Mouse (Mus musculus) frontal cortex, postnatal 25 days (tissue): ENCODE measurements at regions not wholly inside any gene's neighbourhood (a gene's known extent, or its start where the extent isn't known, plus 50 kb on each side); places are given as distances from the start of the nearest gene placed in this dataset.
"Not testable (repeated sequence)": the region's sequence is repeated elsewhere in the genome, so short reads cannot be mapped to it uniquely, and the experiment has no call there.

Experiments
- DNase-seq, 2 experiments: peaks; one replicate each; pipeline ENCODE4 v3.0.0; 2022; ENCODE audit warnings: low spot score in 2 of 2

DNA sequence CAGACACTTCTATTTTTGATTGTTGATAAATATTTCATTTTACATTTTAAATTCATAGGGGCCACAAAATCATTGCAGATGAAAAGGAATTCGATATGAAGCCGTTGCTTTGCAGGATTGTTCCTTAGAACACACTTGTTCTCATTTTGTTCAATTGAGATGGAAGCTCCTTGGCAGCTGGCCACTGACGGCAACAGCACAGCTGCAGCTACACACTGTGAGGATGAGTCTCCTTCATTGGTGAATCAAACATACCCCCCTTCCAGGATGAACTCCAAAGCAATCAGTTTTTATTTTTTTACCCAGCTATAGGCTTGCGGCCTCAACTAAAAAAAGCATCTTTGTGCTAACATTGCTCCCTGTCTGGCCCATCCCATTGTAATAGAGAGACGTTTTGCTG lies 475.1 kb downstream of the Tbl1xr1 start:
- DNase-seq, result peak; percentile 16 to 51

DNA sequence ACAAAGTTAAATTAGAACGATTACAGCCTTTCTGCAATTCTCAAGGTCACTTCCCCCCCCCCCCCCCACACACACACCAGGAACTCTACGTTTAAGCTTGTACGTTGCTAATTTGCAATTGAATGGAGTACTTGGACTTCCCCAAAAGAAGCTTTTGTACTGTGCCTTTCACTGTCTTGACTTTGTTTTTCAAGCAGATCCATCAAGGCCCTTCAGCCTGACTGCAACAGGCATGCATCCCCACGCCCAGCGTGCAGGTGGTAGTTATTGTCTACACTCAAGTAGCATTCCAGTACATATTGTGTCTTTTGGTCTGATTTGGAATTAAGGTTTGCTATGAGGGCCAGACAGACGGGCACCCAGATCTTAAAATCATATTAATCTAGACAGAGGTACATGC lies 483.1 kb downstream of the Tbl1xr1 start:
- no peak for DNase-seq

DNA sequence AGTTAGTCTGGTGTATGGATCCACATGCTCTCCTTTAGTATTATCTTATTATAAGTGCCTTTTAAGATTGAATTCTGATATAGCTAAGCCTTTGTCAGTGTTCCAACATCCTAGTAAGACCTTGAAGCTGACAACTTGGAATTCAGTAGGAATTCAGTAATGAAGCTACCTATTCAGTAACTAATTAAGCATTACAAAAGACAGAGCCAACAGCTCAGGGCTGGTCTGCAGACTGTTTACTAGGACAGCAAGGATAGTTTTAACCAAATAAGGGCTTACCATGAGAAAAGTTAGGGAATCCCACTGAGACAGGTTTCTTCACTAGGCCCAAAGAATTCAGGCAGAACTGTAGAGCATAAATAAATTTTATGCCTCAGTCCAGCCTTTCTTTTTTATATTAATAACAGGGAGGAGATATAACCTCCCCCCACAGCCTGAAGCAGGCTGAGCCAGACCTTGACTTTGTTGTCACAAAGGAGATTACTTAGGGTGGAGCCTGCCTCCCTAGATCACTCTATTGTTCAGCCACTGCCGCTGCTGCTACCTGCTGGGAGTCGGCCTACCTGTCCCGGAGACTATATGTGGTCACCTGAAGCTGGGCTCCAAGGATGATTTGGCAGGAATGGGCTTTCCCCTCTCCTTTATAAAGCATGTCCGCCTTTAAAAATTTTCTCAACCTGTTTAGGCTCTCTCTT lies 484.2 kb downstream of the Tbl1xr1 start:
- not testable (repeated sequence) for DNase-seq
